Mouse (Mus musculus) hindbrain, postnatal 0 days (tissue): ENCODE measurements at regions not wholly inside any gene's neighbourhood (a gene's known extent, or its start where the extent isn't known, plus 50 kb on each side); places are given as distances from the start of the nearest gene placed in this dataset.

Source experiments
- ATAC-seq: fragments of 200-750 bp; cut with Nextera tagmentation; 2 replicates; pipeline ENCODE4 v1.8.0; 2017; ENCODE audit warnings: mild to moderate bottlenecking, moderate TSS enrichment, moderate library complexity
- DNase-seq: peaks from one replicate; pipeline ENCODE4 v3.0.0-alpha.2; 2015; ENCODE audit warnings: low spot score
- H3K27ac ChIP-seq: fragments of 300-500 bp; sonication (generic); 2 replicates; pipeline ENCODE4 v1.5.1; 2014; ENCODE audit warnings: mild to moderate bottlenecking
- H3K27me3 ChIP-seq: fragments of 300-500 bp; sonication (generic); 2 replicates; pipeline ENCODE4 v1.6.1; 2014; ENCODE audit warnings: low read length, mixed read lengths; ENCODE audit not compliant: insufficient read depth
- H3K36me3 ChIP-seq: fragments of 300-500 bp; sonication (generic); 2 replicates; pipeline ENCODE4 v1.6.1; 2014; ENCODE audit warnings: low read length, mixed read lengths; ENCODE audit not compliant: insufficient read depth
- H3K4me1 ChIP-seq: fragments of 300-500 bp; sonication (generic); 2 replicates; pipeline ENCODE4 v1.6.1; 2014; ENCODE audit warnings: antibody characterized with exemption, low read length, mixed read lengths; ENCODE audit not compliant: insufficient read depth
- H3K4me2 ChIP-seq: fragments of 300-500 bp; sonication (generic); 2 replicates; pipeline ENCODE4 v1.6.1; 2014; ENCODE audit warnings: low read depth, mild to moderate bottlenecking, low read length, moderate library complexity, mixed read lengths
- H3K4me3 ChIP-seq: fragments of 300-500 bp; sonication (generic); 2 replicates; pipeline ENCODE4 v1.5.1; 2014; ENCODE audit warnings: low read length
- H3K9ac ChIP-seq: fragments of 300-500 bp; sonication (generic); replicated peaks from 2 replicates; pipeline ENCODE4 v1.6.1; 2014; ENCODE audit warnings: mild to moderate bottlenecking, low read length, moderate library complexity, mixed read lengths
- H3K9me3 ChIP-seq: fragments of 300-500 bp; sonication (generic); 2 replicates; pipeline ENCODE4 v1.6.1; 2016; ENCODE audit warnings: low read length, mixed read lengths
- CTCF ChIP-seq: IDR thresholded peaks from 2 replicates; pipeline ENCODE4 v1.5.1; 2016; ENCODE audit warnings: antibody characterized with exemption, control low read depth, low read depth
- WGBS: fragments of 180-500 bp; shearing (Covaris S2); extraction: QIAGEN DNeasy Blood & Tissue Kit; methylation state at CpG from one replicate; pipeline ENCODE4 v1.1.7; 2014; 5-methylcytosine and 5-hydroxymethylcytosine counted together

- ATAC-seq: no peak
- TF ChIP-seq CTCF: no peak
- Histone ChIP-seq H3K4me1 (no peaks in the 10 kb centered on the region), H3K4me3 (no peak overlapping the region), H3K9ac (no peak overlapping the region), H3K36me3 (no peaks in the 10 kb centered on the region), H3K9me3 (no peaks in the 10 kb centered on the region), H3K4me2 (no peak overlapping the region), H3K27ac (no peak overlapping the region), H3K27me3 (no peaks in the 10 kb centered on the region)
- 91% methylated on average over 4 of the region's 4 CpGs for WGBS
- no peak for DNase-seq
Observed at GRCm38 (mm10) chr1:35765692-35766091, 302.5 kb upstream of the Hs6st1 start.

GRCm38 (mm10) chr1:35766271-35766670, 301.9 kb upstream of the Hs6st1 start:
- no peak overlapping the region for H3K4me2 ChIP-seq
- 93% methylated on average over 5 of the region's 5 CpGs for WGBS
- no peak overlapping the region for H3K9ac ChIP-seq

GRCm38 (mm10) chr1:35772567-35772966, 295.6 kb upstream of the Hs6st1 start:
- Histone ChIP-seq H3K27ac (no peak overlapping the region), H3K4me1 (no peaks in the 10 kb centered on the region), H3K36me3 (no peaks in the 10 kb centered on the region), H3K27me3 (no peaks in the 10 kb centered on the region), H3K4me3 (no peak overlapping the region), H3K9me3 (no peaks in the 10 kb centered on the region), H3K4me2 (no peak overlapping the region), H3K9ac (no peak overlapping the region)
- no peak for ATAC-seq
- DNase-seq: no peak
- TF ChIP-seq CTCF: no peak
- 79% methylated on average over 6 of the region's 6 CpGs for WGBS

More at GRCm38 (mm10) chr1:35766271-35766670, 301.9 kb upstream of the Hs6st1 start:
- no peak for TF ChIP-seq CTCF
- no peaks in the 10 kb centered on the region for H3K9me3 ChIP-seq
- no peaks in the 10 kb centered on the region for H3K36me3 ChIP-seq
- no peaks in the 10 kb centered on the region for H3K27me3 ChIP-seq
- H3K27ac ChIP-seq: no peak overlapping the region
- DNase-seq (no peak), ATAC-seq (no peak)
- no peak overlapping the region for H3K4me3 ChIP-seq
- no peaks in the 10 kb centered on the region for H3K4me1 ChIP-seq

- DNase-seq (no peak), ATAC-seq (no peak)
- no peak for TF ChIP-seq CTCF
- H3K4me3 ChIP-seq: no peak overlapping the region
- H3K9me3 ChIP-seq: no peaks in the 10 kb centered on the region
- 94% methylated on average over 2 of the region's 2 CpGs for WGBS
- H3K4me1 ChIP-seq: no peaks in the 10 kb centered on the region
- no peaks in the 10 kb centered on the region for H3K36me3 ChIP-seq
- H3K4me2 ChIP-seq: no peak overlapping the region
- no peak overlapping the region for H3K9ac ChIP-seq
- H3K27me3 ChIP-seq: no peaks in the 10 kb centered on the region
- H3K27ac ChIP-seq: no peak overlapping the region
Observed at GRCm38 (mm10) chr1:35774566-35774965, 293.6 kb upstream of the Hs6st1 start.

GRCm38 (mm10) chr1:35782668-35783067, 285.5 kb upstream of the Hs6st1 start:
- Histone ChIP-seq H3K4me3 (no peak overlapping the region), H3K27me3 (no peaks in the 10 kb centered on the region), H3K9ac (no peak overlapping the region), H3K4me1 (no peaks in the 10 kb centered on the region), H3K4me2 (no peak overlapping the region), H3K9me3 (no peaks in the 10 kb centered on the region), H3K36me3 (no peaks in the 10 kb centered on the region), H3K27ac (no peak overlapping the region)
- TF ChIP-seq CTCF: no peak
- DNase-seq (no peak), ATAC-seq (no peak)
- 90% methylated on average over 2 of the region's 2 CpGs for WGBS

- Histone ChIP-seq H3K4me2 (no peak overlapping the region), H3K4me3 (no peak overlapping the region), H3K27ac (no peak overlapping the region), H3K36me3 (no peaks in the 10 kb centered on the region), H3K9me3 (no peaks in the 10 kb centered on the region), H3K27me3 (no peaks in the 10 kb centered on the region), H3K4me1 (no peaks in the 10 kb centered on the region), H3K9ac (no peak overlapping the region)
- WGBS: 80% methylated on average over 6 of the region's 6 CpGs
- no peak for TF ChIP-seq CTCF
- DNase-seq (no peak), ATAC-seq (no peak)
Observed at GRCm38 (mm10) chr1:35783427-35783826, 284.8 kb upstream of the Hs6st1 start.

GRCm38 (mm10) chr1:35786241-35786640, 282.0 kb upstream of the Hs6st1 start:
- Histone ChIP-seq H3K4me3 (no peak overlapping the region), H3K9ac (no peak overlapping the region), H3K4me1 (no peaks in the 10 kb centered on the region), H3K36me3 (no peaks in the 10 kb centered on the region), H3K27ac (no peak overlapping the region), H3K9me3 (no peaks in the 10 kb centered on the region), H3K27me3 (no peaks in the 10 kb centered on the region), H3K4me2 (no peak overlapping the region)
- DNase-seq (no peak), ATAC-seq (no peak)
- 87% methylated on average over 4 of the region's 4 CpGs for WGBS
- no peak for TF ChIP-seq CTCF
